25 mouse cellular contexts compared by ENCODE assay signal in the genomic region with DNA sequence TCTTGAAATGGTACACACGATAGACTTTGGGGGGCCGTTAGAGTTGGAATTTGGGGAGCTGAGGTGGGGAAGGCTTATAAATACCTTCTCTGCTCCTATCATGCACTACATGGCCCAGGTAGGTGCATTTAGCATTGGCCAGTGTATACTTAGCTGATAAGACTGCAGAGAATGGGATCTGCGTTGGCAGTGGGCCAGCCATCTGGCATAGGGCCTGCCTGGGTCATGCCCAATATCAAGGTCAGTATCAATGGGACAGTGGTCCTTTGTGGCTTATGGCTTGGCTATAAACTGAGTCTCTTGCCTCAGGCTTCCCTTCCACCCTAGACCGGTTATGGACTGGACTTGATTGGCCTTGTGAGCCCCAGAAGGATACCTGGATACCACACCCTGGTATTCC. TPM values are rescaled to one million over a fixed set of nuclear protein-coding genes. Genes with fewer than 3 reads are reported as not detected.
DNase-seq lines count a peak whose midpoint lies in the region; ATAC-seq lines count a peak whose summit lies in the region.
"Had no signal": no experiment of that assay in that cellular context is flagged by ENCODE, and none has a peak within 500 bp of the region (broad histone marks: within the 10 kb centered on the region; RNA-seq: fewer than 3 reads in every experiment).

No protein-coding gene starts in this region.

- DNase-seq in adrenal gland, adult (ENCODE audit: inconsistent age in 2 of 2, low spot score in 1 of 2) = peak; percentile 40 to 59
- no peak for DNase-seq in adrenal gland, postnatal 14 days
- peak; percentile 32 for DNase-seq in adrenal gland, postnatal 10 days
- DNase-seq in adrenal gland, postnatal 4 days (ENCODE audit: low spot score in 2 of 2) = no peak
- DNase-seq in limb, embryonic 10.5 days (ENCODE audit: low spot score) = no peak
- DNase-seq in adrenal gland, postnatal 36 days = peak; percentile 55 to 56
- DNase-seq: B cell, adult 2 months; cerebellum, adult 11 months; cerebellum, adult 18-20 months; cerebellum, adult 8-10 months; cerebellum, adult 9-11 months; cerebellum, postnatal 36 days; embryo, embryonic 11 days had no signal

- no peaks in the 10 kb centered on the region for H3K36me3 ChIP-seq in limb, embryonic 15.5 days
- no peaks in the 10 kb centered on the region for H3K36me3 ChIP-seq in limb, embryonic 10.5 days
- H3K36me3 ChIP-seq: embryonic facial prominence, embryonic 13.5 days; embryonic facial prominence, embryonic 15.5 days; forebrain, embryonic 10.5 days; forebrain, embryonic 12.5 days; G1E had no signal

- ATAC-seq in limb, embryonic 15.5 days (ENCODE audit: insufficient number of reproducible peaks, low FRiP score, low TSS enrichment, low read depth) = 0 out of 2 replicates have a peak, but pooled peaks have one; percentile 36
- ATAC-seq: activated CD4-positive, CD25-positive, alpha-beta regulatory T cell, adult 4 months; CD4-positive, CD25-positive, alpha-beta regulatory T cell, adult 4 months; forebrain, embryonic 14.5 days; forebrain, embryonic 16.5 days; Patski had no signal

- no peak overlapping the region for H3K4me3 ChIP-seq in limb, embryonic 15.5 days
- no peak overlapping the region for H3K4me3 ChIP-seq in limb, embryonic 10.5 days
- H3K4me3 ChIP-seq: embryonic facial prominence, embryonic 13.5 days; embryonic facial prominence, embryonic 15.5 days; erythroblast, embryonic 14.5 days; forebrain, embryonic 10.5 days; forebrain, embryonic 12.5 days had no signal

- no peak overlapping the region for H3K9ac ChIP-seq in limb, embryonic 15.5 days
- H3K9ac ChIP-seq: embryonic facial prominence, embryonic 13.5 days; embryonic facial prominence, embryonic 15.5 days; forebrain, embryonic 12.5 days had no signal

- H3K27me3 ChIP-seq in limb, embryonic 15.5 days = no peaks in the 10 kb centered on the region
- H3K27me3 ChIP-seq in limb, embryonic 10.5 days (ENCODE audit: low read depth, poor library complexity, severe bottlenecking) = 0 out of 2 replicates have a peak, but pooled peaks cover 9% of the 10 kb centered on the region
- H3K27me3 ChIP-seq: embryonic facial prominence, embryonic 15.5 days had no signal

- H3K9me3 ChIP-seq in limb, embryonic 15.5 days = no peaks in the 10 kb centered on the region
- H3K9me3 ChIP-seq in limb, embryonic 10.5 days (replicated peaks) = no peaks in the 10 kb centered on the region
- H3K9me3 ChIP-seq: embryonic facial prominence, embryonic 13.5 days; embryonic facial prominence, embryonic 15.5 days; forebrain, embryonic 10.5 days; forebrain, embryonic 12.5 days; G1E had no signal

- H3K4me2 ChIP-seq in limb, embryonic 15.5 days = no peak overlapping the region
- H3K4me2 ChIP-seq: embryonic facial prominence, embryonic 13.5 days; embryonic facial prominence, embryonic 15.5 days; forebrain, embryonic 12.5 days had no signal

- 85% methylated on average over 4 of the region's 4 CpGs for WGBS in limb, embryonic 15.5 days
- WGBS in limb, embryonic 10.5 days = 92% methylated on average over 4 of the region's 4 CpGs

- no peak overlapping the region for H3K27ac ChIP-seq in limb, embryonic 15.5 days
- H3K27ac ChIP-seq in limb, embryonic 10.5 days = no peak overlapping the region
- H3K27ac ChIP-seq: embryonic facial prominence, embryonic 13.5 days; embryonic facial prominence, embryonic 15.5 days; forebrain, embryonic 10.5 days; forebrain, embryonic 12.5 days had no signal

- H3K4me1 ChIP-seq in limb, embryonic 15.5 days = no peaks in the 10 kb centered on the region
- peaks cover 9% of the 10 kb centered on the region for H3K4me1 ChIP-seq in limb, embryonic 10.5 days
- H3K4me1 ChIP-seq: embryonic facial prominence, embryonic 13.5 days; embryonic facial prominence, embryonic 15.5 days; forebrain, embryonic 10.5 days; forebrain, embryonic 12.5 days had no signal

RNA-seq across cellular contexts. Expression of gene Mrm1, which starts 14.9 kb away (rescaled TPM):
- total RNA-seq in adrenal gland, postnatal 14 days (2021) = 14.0 and 18.1 TPM in 2 replicates
- total RNA-seq in adrenal gland, postnatal 10 days (2021) = 10 to 100 TPM; 14.0 to 22.7 TPM
- total RNA-seq in adrenal gland, postnatal 4 days (2021) = 10 to 100 TPM; 24.5 to 26.0 TPM
- polyA plus RNA-seq in limb, embryonic 15.5 days (2015; fragmentation: Nextera tagmentation; extraction: Ambion mirVana) = 12.2 and 13.8 TPM in 2 replicates
- 8.3 and 9.4 TPM in 2 replicates for polyA plus RNA-seq in limb, embryonic 10.5 days (2016; fragmentation: Nextera tagmentation; extraction: Ambion mirVana)
- total RNA-seq in adrenal gland, postnatal 36 days (2021) = 10 to 100 TPM; 14.7 to 22.1 TPM

RNA-seq across cellular contexts. Expression of gene Dhrs11, which starts 24.4 kb away (rescaled TPM):
- 49.4 and 49.8 TPM in 2 replicates for total RNA-seq in adrenal gland, postnatal 14 days (2021)
- 10 to 100 TPM; 40.8 to 45.8 TPM for total RNA-seq in adrenal gland, postnatal 10 days (2021)
- total RNA-seq in adrenal gland, postnatal 4 days (2021) = 10 to 100 TPM; 35.4 to 39.2 TPM
- 12.8 and 14.3 TPM in 2 replicates for polyA plus RNA-seq in limb, embryonic 15.5 days (2015; fragmentation: Nextera tagmentation; extraction: Ambion mirVana)
- polyA plus RNA-seq in limb, embryonic 10.5 days (2016; fragmentation: Nextera tagmentation; extraction: Ambion mirVana) = 12.6 and 14.2 TPM in 2 replicates
- total RNA-seq in adrenal gland, postnatal 36 days (2021) = 10 to 100 TPM; 36.4 to 45.0 TPM

Comparison
In these comparisons a context has a peak if more than half of its experiments do, and no peak if none do; other contexts are left out.
1. DNase-seq: peak in adrenal gland, adult (2 of 2), adrenal gland, postnatal 10 days (single experiment) and adrenal gland, postnatal 36 days (2 of 2); none in adrenal gland, postnatal 14 days (single experiment), adrenal gland, postnatal 4 days (0 of 2) and limb, embryonic 10.5 days (single experiment).